Mouse (Mus musculus) c-Kit-positive CD71-positive TER-119-positive erythroid progenitor cells, embryonic 14.5 days (primary cell): ENCODE measurements around the gene Jmjd7.

Experiments
- DNase-seq: peaks from one replicate; pipeline ENCODE4 v3.0.0-alpha.2; 2013; ENCODE audit warnings: low spot score

Gene Jmjd7

GRCm38 (mm10) chr2:120026984-120027949 is at the start of gene Jmjd7, which contains the start of gene Gm28042:
Gene Jmjd7 (plus strand): TSS chr2:120027483.
Gene Gm28042 (plus strand): TSS chr2:120027493.
- peak; percentile 93 for DNase-seq

- no peak for DNase-seq
These were observed 46.8 kb upstream of the Jmjd7 start for GRCm38 (mm10) chr2:119980343-119980986.

- DNase-seq = no peak
These were observed 45.7 kb upstream of the Jmjd7 start for GRCm38 (mm10) chr2:119981631-119982030.

GRCm38 (mm10) chr2:119985871-119986270 is 41.4 kb upstream of the Jmjd7 start:
- no peak for DNase-seq

- no peak for DNase-seq
These were observed 40.9 kb upstream of the Jmjd7 start for GRCm38 (mm10) chr2:119986369-119986768.

GRCm38 (mm10) chr2:119987441-119987840 is 39.8 kb upstream of the Jmjd7 start:
- no peak for DNase-seq

- no peak for DNase-seq
These were observed 38.3 kb upstream of the Jmjd7 start for GRCm38 (mm10) chr2:119988952-119989351.

GRCm38 (mm10) chr2:119990881-119991280 is 36.4 kb upstream of the Jmjd7 start:
- DNase-seq = no peak

- DNase-seq = no peak
These were observed 34.9 kb upstream of the Jmjd7 start for GRCm38 (mm10) chr2:119992349-119992748.

GRCm38 (mm10) chr2:119993515-119993914 is 33.8 kb upstream of the Jmjd7 start:
- DNase-seq = no peak

GRCm38 (mm10) chr2:119994839-119995238 is 32.4 kb upstream of the Jmjd7 start:
- no peak for DNase-seq

- DNase-seq = no peak
These were observed 31.6 kb upstream of the Jmjd7 start for GRCm38 (mm10) chr2:119995391-119996281.

- DNase-seq = no peak
These were observed 29.9 kb upstream of the Jmjd7 start for GRCm38 (mm10) chr2:119997354-119997753.

- no peak for DNase-seq
These were observed 27.6 kb upstream of the Jmjd7 start for GRCm38 (mm10) chr2:119999731-120000130.

- DNase-seq = no peak
These were observed 26.2 kb upstream of the Jmjd7 start for GRCm38 (mm10) chr2:120000882-120001584.

- no peak for DNase-seq
These were observed 25.3 kb upstream of the Jmjd7 start for GRCm38 (mm10) chr2:120001956-120002355.

- DNase-seq = no peak
These were observed 23.3 kb upstream of the Jmjd7 start for GRCm38 (mm10) chr2:120003970-120004369.

- no peak for DNase-seq
These were observed 20.6 kb upstream of the Jmjd7 start for GRCm38 (mm10) chr2:120006696-120007095.

GRCm38 (mm10) chr2:120007680-120008210 is 19.5 kb upstream of the Jmjd7 start:
- no peak for DNase-seq

GRCm38 (mm10) chr2:120008672-120009071 is 18.6 kb upstream of the Jmjd7 start:
- no peak for DNase-seq
